Mouse (Mus musculus): ENCODE measurements around the gene Mid1. TPM values are rescaled to one million over a fixed set of nuclear protein-coding genes. Genes with fewer than 3 reads are reported as not detected.
"Not testable (repeated sequence)": the region's sequence is repeated elsewhere in the genome, so short reads cannot be mapped to it uniquely, and the experiment has no call there.

Mid1 gene
- polyA plus RNA-seq, 1 experiment from 2014 or later: 7.3 TPM

DNA sequence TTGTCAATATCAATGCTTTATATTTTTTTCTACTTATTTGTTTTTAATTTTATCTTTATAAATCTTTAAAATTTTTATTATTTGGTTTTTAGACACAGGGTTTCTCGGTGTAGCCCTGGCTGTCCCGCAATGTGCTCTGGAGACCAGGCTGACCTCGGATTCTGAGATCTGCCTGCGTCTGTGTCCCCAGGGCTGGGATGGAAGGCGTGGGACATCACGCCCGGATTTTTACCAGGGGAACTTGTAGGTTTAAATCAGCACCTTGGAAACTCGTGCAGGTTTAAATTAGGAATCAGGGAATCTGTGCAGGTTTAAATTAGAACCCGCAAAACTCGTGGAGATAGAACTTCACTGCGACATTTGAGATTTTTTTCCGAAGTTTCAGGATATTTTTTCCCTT is 336.2 kb downstream of the Mid1 start:
- H3K4me3 ChIP-seq (replicated peaks); H3K4me2 ChIP-seq; H3K27me3 ChIP-seq; ATAC-seq (ENCODE audit: insufficient number of reproducible peaks, insufficient read depth, low FRiP score, low TSS enrichment, low read depth); H3K4me1 ChIP-seq (replicated peaks); H3K27ac ChIP-seq; H3K9ac ChIP-seq (replicated peaks): not testable (repeated sequence)
- 79% methylated on average over 12 of the region's 12 CpGs for WGBS
- H3K36me3 ChIP-seq: peaks cover 45% of the 10 kb centered on the region
- H3K9me3 ChIP-seq: peaks cover 39% of the 10 kb centered on the region

- H3K27ac ChIP-seq; H3K4me1 ChIP-seq (replicated peaks); H3K4me3 ChIP-seq (replicated peaks); H3K9ac ChIP-seq (replicated peaks); ATAC-seq (ENCODE audit: insufficient number of reproducible peaks, insufficient read depth, low FRiP score, low TSS enrichment, low read depth); H3K27me3 ChIP-seq; H3K4me2 ChIP-seq: not testable (repeated sequence)
- 56% methylated on average over 15 of the region's 15 CpGs for WGBS
- Histone ChIP-seq H3K36me3 (peaks cover 43% of the 10 kb centered on the region), H3K9me3 (peaks cover 39% of the 10 kb centered on the region)
These were observed 336.9 kb downstream of the Mid1 start for GRCm38 (mm10) chrX:170021750-170022461.

Other genes with a start within 250 kb of the Mid1 start
- not detected in 2 replicates for gene 4933400A11Rik, start 94.4 kb downstream of the Mid1 start, polyA plus RNA-seq (2016; fragmentation: Nextera tagmentation; extraction: Ambion mirVana)